Mouse (Mus musculus) brain, embryonic 14.5 days (tissue): ENCODE measurements around the gene Tmem120a. TPM values are rescaled to one million over a fixed set of nuclear protein-coding genes. Genes with fewer than 3 reads are reported as not detected.

Experiments used
- DNase-seq: peaks from one replicate; pipeline ENCODE4 v3.0.0-alpha.2; 2011; ENCODE audit warnings: low read depth
- CTCF ChIP-seq: fragments of 200-500 bp; IDR thresholded peaks from 2 replicates; pipeline ENCODE4 v1.5.1; 2012; ENCODE audit warnings: inconsistent platforms, mild to moderate bottlenecking, moderate library complexity, borderline replicate concordance; ENCODE audit not compliant: insufficient read depth, insufficient read length; ENCODE audit errors: extremely low read depth
- POLR2A ChIP-seq: fragments of 200-500 bp; IDR thresholded peaks from 2 replicates; pipeline ENCODE4 v1.6.1; 2012; ENCODE audit warnings: mild to moderate bottlenecking, inconsistent platforms, borderline replicate concordance; ENCODE audit not compliant: poor library complexity, insufficient read depth, insufficient read length, severe bottlenecking; ENCODE audit errors: extremely low read depth
- polyA plus RNA-seq: library from polyadenylated mRNA; depleted of rRNA; stranded (reverse); fragments of >200 nt; gene quantifications from 2 replicates; pipeline ENCODE4 v1.2.3, GENCODE M21; 2012

Gene Tmem120a
- polyA plus RNA-seq, 1 experiment, result 39.3 TPM

DNA sequence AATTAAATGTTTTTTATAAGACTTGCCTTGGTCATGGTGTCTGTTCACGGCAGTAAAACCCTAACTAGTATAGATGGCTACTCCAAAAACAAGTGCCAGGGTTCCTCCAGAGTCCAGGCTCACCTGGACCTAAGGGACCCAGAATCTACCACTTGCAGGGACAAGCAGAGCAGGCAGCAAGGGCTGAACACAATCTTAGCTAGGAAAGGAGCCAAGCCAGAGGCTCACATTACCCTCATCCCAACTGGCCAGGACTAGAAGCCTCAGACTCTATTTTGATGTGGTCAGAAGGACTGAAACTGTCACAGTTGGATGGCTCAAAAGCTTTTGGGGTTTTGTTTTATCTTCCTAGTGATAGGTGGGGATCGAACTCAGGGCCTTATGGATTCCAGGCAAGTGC lies 7.3 kb upstream of the Tmem120a start:
- TF ChIP-seq POLR2A, result no peak
- no peak for TF ChIP-seq CTCF
- no peak for DNase-seq

DNA sequence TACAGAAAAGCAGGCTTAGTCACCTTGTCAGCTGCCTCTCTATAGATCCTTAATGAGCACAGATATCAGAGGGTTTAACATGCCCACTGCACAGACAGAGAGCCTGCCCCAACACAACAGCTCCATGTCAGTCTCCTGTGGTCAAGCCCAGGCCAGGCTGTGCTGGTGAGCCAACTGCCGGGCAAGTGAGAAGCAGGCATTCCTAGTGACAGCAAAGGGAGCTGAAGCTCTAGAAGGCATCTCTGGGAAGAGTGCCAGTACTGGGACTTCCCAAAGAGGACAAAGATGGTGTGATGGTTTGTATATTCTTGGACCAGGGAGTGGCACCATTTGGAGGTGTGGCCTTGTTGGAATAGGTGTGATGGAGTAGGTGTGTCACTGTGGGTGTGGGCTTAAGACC lies 6.8 kb upstream of the Tmem120a start:
- no peak for TF ChIP-seq POLR2A
- no peak for TF ChIP-seq CTCF
- no peak for DNase-seq

DNA sequence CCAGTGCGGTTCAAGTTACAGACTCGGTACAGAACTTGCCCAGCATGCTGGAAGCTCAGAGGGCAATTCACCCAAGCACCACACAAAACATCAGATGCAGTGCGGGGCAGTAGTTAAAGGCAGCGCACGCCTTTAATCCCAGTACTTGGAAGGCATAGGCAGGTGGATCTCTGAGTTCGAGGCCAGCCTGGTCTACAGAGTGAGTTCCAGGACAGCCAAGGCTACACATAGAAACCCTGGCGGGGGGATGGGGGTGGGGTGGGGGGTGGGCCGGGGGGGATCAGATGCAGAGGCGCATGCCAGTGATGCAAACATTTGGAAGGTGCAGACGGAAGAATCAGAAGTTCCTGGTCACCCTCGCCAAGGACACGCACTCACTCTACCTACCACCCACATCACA lies 494 bp upstream of the Tmem120a start:
- TF ChIP-seq POLR2A (no peak), CTCF (no peak)
- no peak for DNase-seq

DNA sequence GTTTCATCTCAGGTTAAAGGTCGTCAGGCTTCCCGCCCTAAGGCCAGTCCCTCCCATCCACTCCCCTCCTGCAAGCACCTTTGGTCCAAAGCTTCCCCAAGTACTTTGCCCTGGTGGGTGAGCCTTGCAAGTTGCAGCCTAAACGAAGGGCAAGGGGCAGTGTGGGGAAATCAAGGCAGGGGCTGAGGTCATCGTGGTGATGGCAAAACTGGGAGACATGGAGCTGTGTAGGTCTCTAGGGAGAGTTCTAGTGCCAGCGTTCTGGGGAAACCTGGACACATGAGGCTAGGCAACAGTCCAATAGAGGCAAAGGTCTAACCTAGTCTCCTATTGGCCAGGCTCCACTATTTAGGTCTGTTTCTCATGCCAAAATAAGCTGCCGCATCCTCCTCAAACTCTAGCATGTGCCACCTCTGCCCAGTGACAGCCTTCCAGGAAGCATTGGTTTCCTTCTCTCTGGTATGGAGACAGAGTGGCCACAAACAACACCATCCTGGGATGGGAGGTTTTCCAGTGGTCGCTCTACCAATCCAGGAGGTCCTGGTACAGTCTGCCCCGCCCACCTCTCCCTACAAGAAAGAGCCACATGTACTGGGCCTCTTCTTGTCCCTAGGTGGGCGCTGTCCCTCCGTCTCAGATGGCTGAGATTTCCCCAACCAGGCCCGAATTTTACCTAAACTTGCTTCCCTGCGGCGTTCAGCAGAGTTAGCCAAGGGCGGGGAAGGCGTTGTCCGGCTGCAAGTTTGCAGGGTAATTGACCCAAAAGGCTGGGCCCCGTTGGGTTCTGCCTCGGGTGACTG lies 1.1 kb downstream of the Tmem120a start:
- TF ChIP-seq POLR2A (no peak), CTCF (no peak)
- DNase-seq, result peak; percentile 68

DNA sequence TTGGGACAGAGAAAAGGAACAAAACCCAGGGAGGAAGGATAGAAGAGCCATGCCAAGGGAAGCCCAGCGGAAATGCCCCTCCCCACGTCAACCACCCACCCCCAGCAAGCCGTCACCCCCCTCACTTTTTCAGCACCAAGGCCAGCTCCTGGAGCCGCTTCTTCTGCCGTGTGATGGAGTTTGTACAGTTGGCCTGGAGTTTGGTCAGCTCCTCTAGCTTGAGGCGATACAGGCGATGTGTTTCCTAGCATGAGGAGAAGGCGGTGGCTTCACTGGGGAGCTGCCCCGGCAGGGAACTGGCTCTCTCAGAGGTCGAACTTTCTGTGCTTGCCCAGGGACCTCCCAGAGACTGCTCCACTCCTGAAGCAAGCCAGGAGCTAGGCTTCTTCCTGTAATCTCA lies 2.1 kb downstream of the Tmem120a start:
- no peak for DNase-seq
- TF ChIP-seq CTCF, result no peak
- no peak for TF ChIP-seq POLR2A

DNA sequence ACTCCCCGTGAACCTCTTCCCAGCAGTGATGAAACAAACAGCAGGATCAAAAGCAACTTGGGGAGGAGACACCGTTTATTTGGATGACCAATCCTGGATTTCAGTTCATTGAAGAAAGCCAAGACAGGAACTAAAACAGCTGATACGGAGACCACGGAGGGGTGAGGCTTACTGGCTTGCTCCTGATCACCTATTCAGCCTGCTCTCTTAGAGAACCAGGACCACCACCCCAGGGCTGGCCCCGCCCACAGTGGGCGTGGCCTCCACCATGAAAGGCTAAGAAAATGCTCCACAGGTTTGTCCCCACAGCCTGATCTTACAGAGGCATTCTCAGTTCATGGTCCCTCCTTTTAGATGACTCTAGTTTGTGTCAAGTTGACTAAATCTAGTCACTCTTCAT lies 6.0 kb downstream of the Tmem120a start:
- TF ChIP-seq POLR2A (no peak), CTCF (no peak)
- DNase-seq, result no peak

DNA sequence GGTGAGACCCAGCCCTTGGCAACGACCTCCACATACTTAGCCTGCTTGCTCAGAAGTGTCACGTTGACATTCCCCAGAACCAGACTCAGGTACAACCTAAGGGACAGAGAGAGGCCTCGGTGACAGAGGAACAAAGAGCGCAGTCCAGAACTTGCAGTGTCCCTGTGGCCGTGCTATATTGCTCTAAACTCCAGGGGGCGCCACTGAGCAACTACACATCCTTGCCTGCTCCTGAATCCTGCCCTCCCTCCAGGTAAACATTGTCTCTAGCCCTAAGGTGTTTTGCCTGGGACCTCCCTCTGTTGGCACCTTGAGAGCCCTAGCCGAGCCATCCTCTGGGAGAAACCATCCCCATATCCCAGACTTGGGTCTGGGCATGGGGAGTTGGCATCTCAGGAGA lies 7.1 kb downstream of the Tmem120a start:
- no peak for DNase-seq
- TF ChIP-seq CTCF (peak; percentile 29; the same call in 1 of the 2 replicates), POLR2A (no peak)

DNA sequence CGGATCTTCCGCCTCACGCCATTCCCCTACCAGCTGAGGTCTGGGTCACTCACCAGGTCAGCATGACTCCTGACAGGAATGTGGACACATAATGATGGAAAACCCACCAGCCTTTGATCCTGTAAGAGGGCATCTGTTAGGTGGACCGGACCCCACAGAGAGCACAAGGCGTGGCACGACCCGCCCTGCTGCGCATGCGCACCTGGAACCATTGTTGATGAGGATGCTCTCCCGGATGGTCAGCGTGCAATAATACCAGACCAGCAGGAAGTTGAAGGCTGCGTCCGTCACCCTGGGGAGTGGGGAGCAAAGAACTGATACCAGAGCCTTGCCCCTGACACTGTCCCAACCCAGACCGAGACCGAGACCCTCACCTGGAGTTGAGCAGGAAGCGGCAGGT lies 7.7 kb downstream of the Tmem120a start:
- DNase-seq, result no peak
- TF ChIP-seq CTCF, result no peak
- no peak for TF ChIP-seq POLR2A

DNA sequence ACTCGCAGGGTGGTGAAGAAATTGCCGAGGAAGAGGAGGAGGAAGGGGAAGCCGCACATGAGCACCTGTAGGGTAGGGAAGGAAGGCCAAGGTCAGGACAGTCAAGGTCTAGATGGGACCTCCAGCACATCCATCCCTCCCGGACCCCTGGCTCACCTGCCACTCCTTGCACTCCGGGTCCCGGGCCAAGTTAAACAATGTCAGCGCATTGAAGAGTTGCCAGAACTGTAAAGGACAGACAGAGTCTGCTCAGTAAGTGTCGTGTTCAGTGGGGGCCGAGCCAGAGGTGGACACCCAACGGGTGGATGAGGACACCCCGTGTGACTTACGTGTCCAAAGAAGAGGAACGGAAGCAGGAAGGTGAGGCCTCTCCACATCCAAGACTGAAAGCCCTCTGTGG lies 8.5 kb downstream of the Tmem120a start:
- TF ChIP-seq CTCF (no peak), POLR2A (no peak)
- no peak for DNase-seq

DNA sequence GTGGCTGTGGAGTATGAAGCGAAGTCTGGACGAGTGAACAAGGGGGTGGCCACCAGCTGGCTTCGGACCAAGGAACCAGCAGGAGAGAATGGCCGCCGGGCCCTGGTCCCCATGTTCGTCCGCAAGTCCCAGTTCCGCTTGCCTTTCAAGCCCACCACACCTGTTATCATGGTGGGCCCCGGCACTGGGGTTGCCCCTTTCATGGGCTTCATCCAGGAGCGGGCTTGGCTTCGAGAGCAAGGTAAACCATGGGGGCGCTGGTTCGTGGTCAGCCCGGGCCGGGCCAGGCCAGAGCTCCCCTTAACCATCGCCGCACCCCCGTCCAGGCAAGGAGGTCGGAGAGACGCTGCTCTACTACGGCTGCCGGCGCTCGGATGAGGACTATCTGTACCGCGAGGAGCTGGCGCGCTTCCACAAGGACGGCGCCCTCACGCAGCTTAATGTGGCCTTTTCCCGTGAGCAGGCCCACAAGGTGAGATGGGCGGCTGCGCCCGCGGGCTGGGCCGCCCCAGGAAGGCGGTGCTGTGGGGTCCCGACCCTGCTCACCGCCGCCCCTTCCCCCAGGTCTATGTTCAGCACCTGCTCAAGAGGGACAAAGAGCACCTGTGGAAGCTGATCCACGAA lies 10.1 kb downstream of the Tmem120a start:
- DNase-seq, result no peak
- no peak for TF ChIP-seq CTCF
- no peak for TF ChIP-seq POLR2A

DNA sequence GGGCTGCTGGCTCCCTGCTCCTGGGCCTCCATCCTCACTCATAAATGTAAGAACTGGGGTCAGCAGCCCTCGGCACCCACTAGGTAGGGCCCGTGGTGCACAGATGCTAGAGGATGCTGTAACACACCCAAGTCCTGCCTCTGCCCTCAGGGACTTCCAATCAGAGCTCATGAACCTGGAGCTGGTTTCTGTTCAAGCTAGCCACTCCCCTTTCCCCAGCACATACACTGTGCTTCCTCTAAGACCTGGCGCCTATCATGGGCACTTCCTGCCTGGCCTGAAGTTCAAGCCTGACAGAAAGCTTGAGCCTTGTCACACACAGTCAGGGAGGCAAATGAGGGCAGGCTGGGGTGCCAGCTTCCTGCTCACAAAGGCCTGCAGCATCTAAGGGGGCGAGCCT lies 11.2 kb downstream of the Tmem120a start:
- TF ChIP-seq CTCF (no peak), POLR2A (no peak)
- DNase-seq, result no peak

DNA sequence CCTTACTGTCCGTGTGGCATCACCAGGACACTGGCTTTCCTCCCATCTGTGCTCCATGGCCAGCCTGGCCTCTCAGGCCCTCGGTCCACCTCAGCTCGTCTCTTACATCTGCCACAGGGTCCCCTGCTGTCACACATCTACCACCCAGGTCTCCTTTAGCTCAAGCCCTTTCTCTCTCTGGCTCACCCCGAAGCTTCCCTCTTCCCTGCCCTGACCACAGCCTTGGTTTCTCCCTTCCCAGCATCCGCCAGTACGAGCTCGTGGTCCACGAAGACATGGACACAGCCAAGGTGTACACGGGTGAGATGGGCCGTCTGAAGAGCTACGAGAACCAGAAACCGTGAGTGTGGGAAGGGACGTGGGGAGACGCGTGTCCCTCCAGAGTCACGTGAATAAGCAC lies 12.9 kb downstream of the Tmem120a start:
- no peak for DNase-seq
- no peak for TF ChIP-seq CTCF
